Mouse (Mus musculus): Measurements from ENCODE around the gene Ube2n. TPM values are rescaled to one million over a fixed set of nuclear protein-coding genes. Genes with fewer than 3 reads are reported as not detected.

The Ube2n gene
- polyA plus RNA-seq, 1 experiment from 2014 or later: 409 TPM

GRCm38 (mm10) chr10:95559426-95559825 lies 44.5 kb downstream of the Ube2n start:
- 70% methylated on average over 7 of the region's 7 CpGs for WGBS
- Histone ChIP-seq H3K4me3 (ENCODE audit: low read length) (no peak overlapping the region), H3K9ac (ENCODE audit: low read depth, low read length) (no peak overlapping the region), H3K27me3 (ENCODE audit: control insufficient read depth, insufficient read depth, low read length) (no peaks in the 10 kb centered on the region), H3K9me3 (ENCODE audit: control insufficient read depth, low read length) (no peaks in the 10 kb centered on the region), H3K4me1 (ENCODE audit: control insufficient read depth, insufficient read depth, low read length) (peaks cover 17% of the 10 kb centered on the region), H3K36me3 (ENCODE audit: control insufficient read depth, insufficient read depth, low read length) (peaks cover 6% of the 10 kb centered on the region; the same call in 1 of the 2 replicates), H3K27ac (ENCODE audit: low read depth, low read length) (no peak overlapping the region), H3K4me2 (replicated peaks; ENCODE audit: low read depth, low read length) (no peak overlapping the region)
- no peak for ATAC-seq (ENCODE audit: low FRiP score, low TSS enrichment)

GRCm38 (mm10) chr10:95560394-95560983 lies 45.5 kb downstream of the Ube2n start:
- no peak for ATAC-seq (ENCODE audit: low FRiP score, low TSS enrichment)

GRCm38 (mm10) chr10:95561616-95562015 lies 46.7 kb downstream of the Ube2n start:
- Histone ChIP-seq H3K27ac (ENCODE audit: low read depth, low read length) (no peak overlapping the region), H3K4me3 (ENCODE audit: low read length) (peak overlapping the region; percentile 92), H3K9ac (ENCODE audit: low read depth, low read length) (peak overlapping the region; percentile 96), H3K27me3 (ENCODE audit: control insufficient read depth, insufficient read depth, low read length) (no peaks in the 10 kb centered on the region), H3K9me3 (ENCODE audit: control insufficient read depth, low read length) (no peaks in the 10 kb centered on the region), H3K36me3 (ENCODE audit: control insufficient read depth, insufficient read depth, low read length) (peaks cover 6% of the 10 kb centered on the region; the same call in 1 of the 2 replicates), H3K4me2 (replicated peaks; ENCODE audit: low read depth, low read length) (peak overlapping the region; percentile 70), H3K4me1 (ENCODE audit: control insufficient read depth, insufficient read depth, low read length) (peaks cover 21% of the 10 kb centered on the region)
- no peak for ATAC-seq (ENCODE audit: low FRiP score, low TSS enrichment)
- 39% methylated on average over 7 of the region's 7 CpGs for WGBS

More at GRCm38 (mm10) chr10:95560394-95560983, 45.5 kb downstream of the Ube2n start:
- H3K4me2 ChIP-seq (replicated peaks; ENCODE audit: low read depth, low read length): no peak overlapping the region; the same call in 1 of the 2 replicates
- H3K27ac ChIP-seq (ENCODE audit: low read depth, low read length): no peak overlapping the region
- peaks cover 6% of the 10 kb centered on the region; the same call in 1 of the 2 replicates for H3K36me3 ChIP-seq (ENCODE audit: control insufficient read depth, insufficient read depth, low read length)
- no peak overlapping the region for H3K9ac ChIP-seq (ENCODE audit: low read depth, low read length)
- peak overlapping the region; percentile 9; the same call in 1 of the 2 replicates for H3K4me3 ChIP-seq (ENCODE audit: low read length)
- no peaks in the 10 kb centered on the region for H3K9me3 ChIP-seq (ENCODE audit: control insufficient read depth, low read length)
- H3K4me1 ChIP-seq (ENCODE audit: control insufficient read depth, insufficient read depth, low read length): peaks cover 22% of the 10 kb centered on the region
- 88% methylated on average over 9 of the region's 9 CpGs for WGBS
- H3K27me3 ChIP-seq (ENCODE audit: control insufficient read depth, insufficient read depth, low read length): no peaks in the 10 kb centered on the region

- 5% methylated on average over 8 of the region's 8 CpGs for WGBS
- Histone ChIP-seq H3K27ac (ENCODE audit: low read depth, low read length) (no peak overlapping the region), H3K27me3 (ENCODE audit: control insufficient read depth, insufficient read depth, low read length) (no peaks in the 10 kb centered on the region), H3K4me3 (ENCODE audit: low read length) (peak overlapping the region; percentile 92), H3K9ac (ENCODE audit: low read depth, low read length) (peak overlapping the region; percentile 96), H3K4me1 (ENCODE audit: control insufficient read depth, insufficient read depth, low read length) (peaks cover 24% of the 10 kb centered on the region), H3K36me3 (ENCODE audit: control insufficient read depth, insufficient read depth, low read length) (peaks cover 4% of the 10 kb centered on the region; the same call in 1 of the 2 replicates), H3K4me2 (replicated peaks; ENCODE audit: low read depth, low read length) (peak overlapping the region; percentile 70), H3K9me3 (ENCODE audit: control insufficient read depth, low read length) (no peaks in the 10 kb centered on the region)
- no peak for ATAC-seq (ENCODE audit: low FRiP score, low TSS enrichment)
These were observed 47.5 kb downstream of the Ube2n start for GRCm38 (mm10) chr10:95562395-95562794.

- under 1% methylated on average over 65 of the region's 65 CpGs for WGBS
- peak overlapping the region; percentile 70 for H3K4me2 ChIP-seq (replicated peaks; ENCODE audit: low read depth, low read length)
- peak; percentile 54; the same call in 1 of the 2 replicates for ATAC-seq (ENCODE audit: low FRiP score, low TSS enrichment)
These were observed 48.2 kb downstream of the Ube2n start for GRCm38 (mm10) chr10:95562859-95563841.

GRCm38 (mm10) chr10:95563851-95564845 lies 49.2 kb downstream of the Ube2n start, which contains the start of gene Nudt4:
Gene Nudt4 (minus strand): TSS chr10:95564146.
- peak within 1 kb of the TSS; percentile 92 for H3K4me3 ChIP-seq (ENCODE audit: low read length)
- peaks cover 2% of the 10 kb centered on the region; the same call in 1 of the 2 replicates for H3K36me3 ChIP-seq (ENCODE audit: control insufficient read depth, insufficient read depth, low read length)
- no peaks in the 10 kb centered on the region for H3K27me3 ChIP-seq (ENCODE audit: control insufficient read depth, insufficient read depth, low read length)
- 2% methylated on average over 71 of the region's 97 CpGs for WGBS
- H3K9ac ChIP-seq (ENCODE audit: low read depth, low read length): peak within 1 kb of the TSS; percentile 96
- peak within 1 kb of the TSS; percentile 90 for H3K27ac ChIP-seq (ENCODE audit: low read depth, low read length)
- ATAC-seq (ENCODE audit: low FRiP score, low TSS enrichment): peak; percentile 91
- peak within 1 kb of the TSS; percentile 70 for H3K4me2 ChIP-seq (replicated peaks; ENCODE audit: low read depth, low read length)
- no peaks in the 10 kb centered on the region for H3K9me3 ChIP-seq (ENCODE audit: control insufficient read depth, low read length)
- H3K4me1 ChIP-seq (ENCODE audit: control insufficient read depth, insufficient read depth, low read length): peaks cover 24% of the 10 kb centered on the region

More at GRCm38 (mm10) chr10:95562859-95563841, 48.2 kb downstream of the Ube2n start:
- no peaks in the 10 kb centered on the region for H3K9me3 ChIP-seq (ENCODE audit: control insufficient read depth, low read length)
- H3K27ac ChIP-seq (ENCODE audit: low read depth, low read length): peak overlapping the region; percentile 90
- peak overlapping the region; percentile 96 for H3K9ac ChIP-seq (ENCODE audit: low read depth, low read length)
- H3K4me1 ChIP-seq (ENCODE audit: control insufficient read depth, insufficient read depth, low read length): peaks cover 24% of the 10 kb centered on the region
- peak overlapping the region; percentile 92 for H3K4me3 ChIP-seq (ENCODE audit: low read length)
- H3K36me3 ChIP-seq (ENCODE audit: control insufficient read depth, insufficient read depth, low read length): peaks cover 2% of the 10 kb centered on the region; the same call in 1 of the 2 replicates
- no peaks in the 10 kb centered on the region for H3K27me3 ChIP-seq (ENCODE audit: control insufficient read depth, insufficient read depth, low read length)

GRCm38 (mm10) chr10:95565156-95565854 lies 50.4 kb downstream of the Ube2n start:
- Histone ChIP-seq H3K4me2 (replicated peaks; ENCODE audit: low read depth, low read length) (no peak overlapping the region; the same call in 1 of the 2 replicates), H3K27me3 (ENCODE audit: control insufficient read depth, insufficient read depth, low read length) (no peaks in the 10 kb centered on the region), H3K4me1 (ENCODE audit: control insufficient read depth, insufficient read depth, low read length) (peaks cover 24% of the 10 kb centered on the region), H3K9me3 (ENCODE audit: control insufficient read depth, low read length) (no peaks in the 10 kb centered on the region), H3K4me3 (ENCODE audit: low read length) (no peak overlapping the region), H3K27ac (ENCODE audit: low read depth, low read length) (peak overlapping the region; percentile 52; the same call in 1 of the 2 replicates), H3K36me3 (ENCODE audit: control insufficient read depth, insufficient read depth, low read length) (peaks cover 2% of the 10 kb centered on the region; the same call in 1 of the 2 replicates), H3K9ac (ENCODE audit: low read depth, low read length) (no peak overlapping the region)
- 22% methylated on average over 14 of the region's 14 CpGs for WGBS
- no peak for ATAC-seq (ENCODE audit: low FRiP score, low TSS enrichment)
